Mouse (Mus musculus) stomach, postnatal 0 days (tissue): Measurements from ENCODE around the gene Ak4.

Source experiments
- CTCF ChIP-seq: IDR thresholded peaks from 2 replicates; pipeline ENCODE4 v1.5.1; 2016; ENCODE audit warnings: antibody characterized with exemption, low read depth, mild to moderate bottlenecking, moderate library complexity
- EP300 ChIP-seq: optimal IDR thresholded peaks from 2 replicates; pipeline ENCODE3; 2016; ENCODE audit warnings: antibody characterized with exemption

GRCm38 (mm10) chr4:101510111-101510903 is 91.2 kb downstream of the Ak4 start:
- TF ChIP-seq CTCF, result no peak
- no peak for TF ChIP-seq EP300
